Mouse (Mus musculus): ENCODE results near the gene Homer1.

GRCm38 (mm10) chr13:93342641-93343040, 43.2 kb downstream of the Homer1 start:
- TF ChIP-seq CTCF (IDR thresholded peaks at IDR 0.05; ENCODE audit: insufficient read depth, low read depth, low read length) = no peak
- no peak for TF ChIP-seq POLR2A (IDR thresholded peaks at IDR 0.05; ENCODE audit: insufficient read depth, low read depth, low read length)
